Mouse (Mus musculus) megakaryocyte, adult 5-6 weeks (primary cell): ENCODE results near the gene Ccl5. TPM values are rescaled to one million over a fixed set of nuclear protein-coding genes. Genes with fewer than 3 reads are reported as not detected.
A peak's percentile ranks its signal among the peaks of the same experiment; 100 is the strongest.
"Not testable (repeated sequence)": the region's sequence is repeated elsewhere in the genome, so short reads cannot be mapped to it uniquely, and the experiment has no call there.

Source experiments
- ATAC-seq: 2 replicates; pipeline ENCODE4 v1.8.0; 2016; ENCODE audit warnings: mild to moderate bottlenecking, inconsistent platforms; ENCODE audit not compliant: poor library complexity, severe bottlenecking
- total RNA-seq, 2 experiments: library from RNA; stranded (forward) in 1 of 2; stranded (reverse) in 1 of 2; fragments of 153-499, 151-499 nt in 1 of 2; fragments of 221-1000, 200-1000 nt in 1 of 2; gene quantifications; 2 replicates each; pipeline versions ENCODE4 v1.2.3 to v1.2.4; 2015 to 2017

Ccl5 gene
- total RNA-seq (2015): 32.1 and 70.7 TPM in 2 replicates
- 7.2 and 11.1 TPM in 2 replicates for total RNA-seq (2017)

DNA sequence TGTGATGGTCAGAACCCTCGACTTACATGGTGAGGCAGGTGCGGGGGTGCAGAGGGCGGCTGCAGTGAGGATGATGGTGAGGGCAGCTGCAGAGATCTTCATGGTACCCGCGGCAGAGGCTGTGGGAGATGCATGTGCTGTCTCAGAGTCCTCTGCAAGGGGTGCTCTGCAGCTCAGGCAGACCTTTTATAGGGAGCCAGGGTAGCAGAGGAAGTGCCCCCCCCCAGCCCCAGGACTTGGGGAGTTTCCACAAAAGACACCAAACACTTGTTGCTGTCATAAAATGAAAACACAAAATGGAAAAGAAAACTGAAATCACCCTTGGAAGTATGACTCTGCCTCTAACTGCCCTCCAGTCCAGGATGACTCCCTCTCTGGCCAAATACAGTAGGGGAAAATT, at the start of gene Ccl5:
TSS of gene Ccl5 (minus strand) at position 159 of the 400 bp plus-strand sequence.
- ATAC-seq: no peak

DNA sequence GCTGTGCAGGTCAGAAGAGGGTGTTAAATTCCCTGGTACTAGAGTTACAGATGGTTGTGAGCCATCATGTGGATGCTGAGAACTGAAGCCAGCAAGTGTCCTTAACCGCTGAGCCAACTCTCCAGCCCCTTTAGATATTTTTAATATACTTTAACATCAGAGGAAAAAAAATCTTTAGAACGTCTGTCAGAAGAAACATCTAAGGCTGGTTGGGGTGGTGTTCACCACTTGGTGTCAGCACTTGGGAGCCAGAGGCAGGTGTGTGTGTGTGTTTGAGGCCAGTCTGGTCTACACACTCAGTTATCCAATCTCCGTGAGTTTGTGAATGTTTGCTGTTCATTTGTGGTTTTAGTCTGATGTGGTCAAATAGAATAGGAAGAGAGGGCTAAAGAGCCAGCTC, 48.7 kb upstream of the Ccl5 start:
- ATAC-seq: no peak

DNA sequence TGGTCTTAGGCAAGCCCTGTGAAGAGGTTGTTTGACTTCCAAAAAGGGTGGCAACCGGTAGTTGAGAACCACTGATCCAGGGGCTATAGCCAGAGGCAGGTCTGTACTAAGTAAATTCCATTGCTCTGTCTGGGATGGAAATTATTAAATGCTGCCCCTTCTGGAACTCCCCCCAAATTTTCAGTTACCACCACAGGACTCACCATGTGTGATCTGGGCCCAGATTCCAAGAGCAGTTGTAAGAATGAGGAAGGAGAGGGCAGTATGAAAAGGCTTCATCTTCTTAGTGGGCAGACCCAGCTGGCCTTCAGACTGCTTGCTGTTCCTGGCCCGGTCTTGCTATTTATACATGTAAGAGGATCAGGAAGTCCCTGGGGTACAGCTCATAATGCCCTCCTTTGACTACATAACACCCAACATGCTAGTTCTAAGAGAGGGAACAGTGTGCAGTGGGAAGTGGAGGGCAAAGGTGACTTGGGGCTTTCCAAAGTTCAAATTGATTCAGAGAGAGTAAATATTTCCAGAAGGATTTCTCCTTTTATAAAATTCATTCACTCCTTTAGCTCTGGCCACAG, 48.0 kb upstream of the Ccl5 start, which contains the start of gene Ccl9:
TSS of gene Ccl9 (minus strand) at position 451 of the 575 bp plus-strand sequence.
- peak; percentile 45 for ATAC-seq

DNA sequence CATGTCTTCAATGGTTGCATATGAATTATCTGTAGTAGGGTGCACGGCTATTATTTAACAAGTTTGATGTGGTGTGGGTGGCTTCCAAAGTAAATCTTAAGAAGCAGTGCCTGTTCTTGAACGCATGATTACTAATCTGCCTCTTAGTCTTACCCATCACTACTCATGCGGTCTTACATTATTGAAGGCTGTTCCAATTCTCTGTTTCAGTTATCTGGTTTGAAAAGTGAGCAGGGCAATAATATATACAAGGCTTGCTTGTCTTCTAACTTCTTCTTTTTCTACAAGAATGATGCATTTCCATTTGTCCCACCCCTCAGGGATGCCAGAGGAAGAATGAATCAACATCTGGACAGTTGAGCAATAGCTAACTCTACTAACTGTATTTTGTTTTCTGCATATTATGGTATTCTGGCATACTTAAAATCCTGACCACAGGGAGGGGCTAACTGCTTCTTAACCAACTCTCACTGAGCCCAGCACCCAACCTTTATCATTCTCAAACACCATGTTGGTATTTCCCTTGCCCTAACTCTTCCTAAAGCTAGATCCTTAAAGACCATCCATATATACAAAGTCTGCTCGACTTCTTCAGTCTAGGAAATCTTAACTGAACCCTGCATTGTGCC, 46.7 kb upstream of the Ccl5 start:
- peak; percentile 56 for ATAC-seq

DNA sequence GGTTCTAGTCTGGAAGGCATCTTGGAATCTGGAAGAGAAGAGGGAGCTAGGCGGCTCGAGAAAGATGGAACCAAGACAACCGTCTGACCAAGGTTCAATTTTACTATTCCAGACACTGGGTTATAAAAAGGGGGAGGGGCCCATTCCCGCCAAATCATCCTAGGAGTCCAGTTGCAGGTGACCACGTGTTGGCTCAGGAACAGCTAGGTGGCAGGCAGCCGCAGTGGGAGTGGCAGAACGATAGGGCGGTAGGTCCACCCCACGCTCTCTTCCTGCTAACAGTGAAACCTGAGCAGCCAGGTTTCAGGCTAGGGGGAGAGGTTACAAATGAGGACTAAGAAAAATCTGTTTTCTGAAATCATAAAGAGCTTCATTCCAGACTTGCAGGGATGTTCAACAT, 42.5 kb upstream of the Ccl5 start:
- no peak for ATAC-seq

DNA sequence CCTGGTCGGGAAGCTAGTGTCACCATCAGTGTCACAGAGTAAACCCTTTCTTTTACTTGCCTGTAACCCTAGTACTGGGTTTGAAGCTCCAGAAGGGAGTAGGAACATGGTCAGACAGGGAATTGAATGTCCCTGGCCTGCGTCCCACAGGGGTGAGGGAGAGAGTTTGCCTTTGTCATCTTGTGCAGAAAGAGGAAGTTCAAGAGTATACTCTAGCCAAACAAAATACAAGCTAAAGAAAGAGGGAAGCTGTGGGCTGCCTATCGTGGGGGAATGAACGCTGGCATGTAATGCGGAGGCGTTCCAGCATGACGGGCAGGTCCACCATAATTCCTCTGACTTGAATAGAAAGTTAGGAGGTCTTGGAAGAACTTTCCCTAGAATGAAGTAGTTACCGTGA, 41.9 kb upstream of the Ccl5 start:
- peak; percentile 79 for ATAC-seq

DNA sequence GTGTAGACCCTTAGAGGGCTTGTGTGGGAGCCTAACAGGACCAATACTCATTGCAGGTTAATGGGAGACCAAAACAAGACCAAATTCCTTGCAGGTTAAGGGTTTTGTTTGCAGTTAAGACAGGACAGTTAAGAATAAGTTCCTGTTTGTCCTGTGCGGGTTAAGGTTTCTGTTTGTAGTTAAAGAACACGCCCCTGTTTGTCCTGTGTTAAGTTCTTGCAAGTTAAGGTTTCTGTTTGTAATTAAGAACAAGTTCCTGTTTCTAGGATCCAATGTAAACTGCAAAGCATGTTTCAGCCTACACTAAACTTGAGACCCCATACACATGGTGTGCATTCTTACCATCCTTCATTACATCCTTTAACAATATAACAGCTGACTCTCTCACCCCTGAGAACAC, 39.9 kb upstream of the Ccl5 start:
- ATAC-seq: peak; percentile 30

DNA sequence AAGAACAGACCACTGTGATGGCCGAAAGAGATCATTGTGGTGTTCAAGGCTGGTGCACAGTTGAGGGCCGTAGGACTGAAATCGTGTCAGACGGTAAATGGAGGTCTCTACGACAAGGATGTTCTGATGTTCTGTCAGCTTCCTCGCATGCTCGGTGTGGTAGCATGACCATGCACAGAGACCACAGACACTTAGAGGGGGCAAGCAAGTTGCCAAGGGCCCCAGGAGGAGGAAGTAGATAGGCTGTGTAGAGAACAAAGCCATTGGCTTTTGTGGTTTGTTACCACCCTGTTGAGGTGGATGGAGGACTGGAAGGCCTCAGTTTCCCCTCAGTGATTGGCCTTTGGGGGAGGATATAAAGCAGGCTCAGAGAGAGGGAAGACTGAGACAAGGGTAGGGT, 38.9 kb upstream of the Ccl5 start:
- peak; percentile 51 for ATAC-seq

DNA sequence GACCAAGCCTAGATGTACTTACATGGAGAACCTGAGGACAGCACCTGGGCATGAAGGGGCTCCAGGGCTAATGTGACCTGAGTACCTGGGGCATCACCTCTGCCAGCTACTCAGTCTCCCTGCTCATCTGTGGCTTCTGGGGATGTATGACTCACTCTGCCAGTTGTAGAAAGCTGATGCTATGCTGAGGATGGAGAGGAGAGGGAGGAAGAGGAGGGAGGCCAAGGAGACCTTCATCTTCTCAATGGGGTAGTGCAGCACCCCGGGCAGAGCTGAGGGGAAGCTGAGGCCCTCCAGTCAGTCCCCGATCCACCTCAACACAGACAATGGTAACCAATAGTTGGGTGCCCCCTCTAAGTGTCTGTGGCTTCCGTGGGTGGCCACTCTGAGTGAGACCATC, 38.5 kb upstream of the Ccl5 start:
- no peak for ATAC-seq

DNA sequence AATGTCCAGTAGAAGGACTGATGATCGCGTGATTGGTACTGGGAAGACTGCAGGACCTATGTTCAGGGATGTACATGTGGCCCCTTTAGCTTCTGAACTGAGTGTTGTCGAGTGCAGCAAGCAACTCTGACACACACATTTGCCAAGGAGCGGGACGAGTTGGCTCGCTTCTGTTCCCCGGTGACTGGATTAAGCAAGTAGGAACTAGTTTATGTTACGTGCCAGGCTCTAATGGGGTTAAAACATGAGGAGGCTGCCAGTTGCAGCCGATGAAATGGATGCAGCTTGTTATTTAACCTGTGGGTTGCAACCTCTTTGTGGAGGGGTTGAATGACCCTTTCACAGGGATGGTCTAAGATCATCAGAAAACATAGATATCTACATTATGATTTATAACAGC, 37.7 kb upstream of the Ccl5 start:
- ATAC-seq: no peak

DNA sequence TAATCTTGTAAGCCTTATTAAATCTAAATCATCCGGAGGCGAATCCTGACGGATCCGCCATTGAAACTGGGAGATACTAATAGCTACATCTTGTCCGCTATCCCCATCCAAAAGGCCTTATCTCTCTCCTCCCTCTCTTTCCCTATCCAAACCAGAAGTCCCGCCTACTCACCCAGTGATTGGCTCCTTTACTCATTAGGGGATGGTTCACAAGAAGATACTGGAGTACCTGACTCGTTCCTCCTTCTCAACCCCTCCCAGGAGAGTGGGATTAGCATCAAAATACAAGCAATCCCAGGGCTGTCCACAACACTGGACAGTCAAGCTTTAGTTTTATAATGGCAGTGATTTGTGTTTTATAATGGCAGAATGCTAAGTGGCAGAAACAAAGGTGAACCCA, 37.0 kb upstream of the Ccl5 start:
- ATAC-seq: no peak

DNA sequence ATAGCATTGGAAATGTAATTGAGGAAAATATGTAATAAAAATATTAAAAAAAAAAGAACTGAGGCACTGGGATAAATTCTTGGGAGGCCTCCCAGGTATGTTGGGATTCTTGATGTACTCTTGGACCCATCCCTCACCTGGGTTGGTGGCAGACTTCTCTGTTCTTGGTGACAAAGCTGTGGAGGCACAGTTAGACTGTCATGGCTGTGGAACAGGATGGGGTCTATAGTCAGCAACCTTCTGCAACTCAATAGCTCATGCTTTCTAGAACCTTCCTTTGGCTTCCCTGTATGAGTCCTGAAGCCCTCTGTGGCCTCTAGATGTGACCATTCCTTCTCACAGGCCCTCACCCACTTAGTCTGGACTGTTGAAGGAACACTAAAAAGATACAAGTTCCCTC, 36.3 kb upstream of the Ccl5 start:
- no peak for ATAC-seq

DNA sequence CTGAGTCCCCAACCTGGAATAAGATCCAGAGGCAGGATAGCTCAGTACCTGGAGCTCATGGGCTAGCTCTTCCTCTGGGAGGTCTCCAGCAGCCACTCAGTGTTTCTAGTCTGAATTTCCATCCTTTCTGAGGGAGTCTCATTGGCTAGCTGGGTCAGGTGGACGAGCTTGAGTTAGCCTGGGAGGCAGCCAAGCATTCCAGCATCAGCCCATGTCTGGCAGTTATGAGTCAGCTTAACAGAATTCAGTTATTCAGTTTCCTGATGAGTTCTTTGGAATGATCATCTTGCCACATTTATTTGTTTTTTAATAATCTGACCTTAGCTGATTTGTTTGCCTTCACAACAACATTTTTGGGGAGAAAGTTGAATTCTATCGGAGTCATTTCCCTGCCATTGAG, 33.4 kb upstream of the Ccl5 start:
- ATAC-seq: no peak

DNA sequence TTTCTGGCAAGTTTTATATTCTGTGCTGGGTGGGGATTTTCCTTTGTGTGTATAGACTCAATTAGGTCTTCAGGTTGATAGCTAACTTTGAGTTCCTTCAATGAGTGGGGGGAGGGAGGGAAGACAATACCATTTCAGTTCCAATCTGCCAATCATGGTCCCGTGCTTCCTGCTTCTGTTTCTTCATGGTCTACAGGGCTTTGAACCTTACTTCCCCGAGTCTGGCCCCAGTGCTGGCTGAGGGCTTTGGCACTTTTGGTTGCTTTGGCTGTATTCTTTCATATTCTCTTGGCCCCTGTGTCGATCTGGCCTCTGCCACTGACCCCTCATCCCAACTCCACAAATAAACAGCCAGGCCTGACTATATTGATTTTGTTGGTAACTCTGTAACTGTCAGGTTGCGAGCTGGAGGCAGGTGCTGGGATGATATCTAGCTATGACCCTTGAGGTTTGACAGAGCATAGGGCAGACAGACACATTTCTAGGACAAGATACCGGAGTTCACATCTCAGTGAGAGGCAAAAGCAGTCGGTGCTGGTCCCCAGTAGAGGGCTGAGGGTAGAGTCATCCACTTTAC, 32.1 kb upstream of the Ccl5 start:
- ATAC-seq: no peak

DNA sequence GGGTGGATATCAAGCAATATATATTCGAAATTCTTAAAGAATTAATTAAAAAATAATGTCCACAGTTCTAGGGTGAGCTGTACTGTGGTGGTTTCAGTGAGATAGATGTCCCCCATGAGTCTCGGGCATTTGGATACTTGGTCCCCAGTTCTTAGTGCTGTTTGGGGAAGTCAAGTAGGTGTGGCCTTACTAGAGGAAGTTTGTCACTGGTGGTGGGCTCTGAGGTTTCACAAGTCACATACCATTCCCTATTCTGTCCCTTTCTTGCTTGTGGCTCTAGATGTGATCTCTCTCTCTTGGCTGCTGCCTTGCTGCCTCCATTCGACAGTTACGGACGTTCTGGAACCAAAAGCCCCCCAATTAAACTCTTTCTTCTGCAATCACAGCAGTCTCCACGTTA, 30.1 kb upstream of the Ccl5 start:
- ATAC-seq: peak; percentile 95

DNA sequence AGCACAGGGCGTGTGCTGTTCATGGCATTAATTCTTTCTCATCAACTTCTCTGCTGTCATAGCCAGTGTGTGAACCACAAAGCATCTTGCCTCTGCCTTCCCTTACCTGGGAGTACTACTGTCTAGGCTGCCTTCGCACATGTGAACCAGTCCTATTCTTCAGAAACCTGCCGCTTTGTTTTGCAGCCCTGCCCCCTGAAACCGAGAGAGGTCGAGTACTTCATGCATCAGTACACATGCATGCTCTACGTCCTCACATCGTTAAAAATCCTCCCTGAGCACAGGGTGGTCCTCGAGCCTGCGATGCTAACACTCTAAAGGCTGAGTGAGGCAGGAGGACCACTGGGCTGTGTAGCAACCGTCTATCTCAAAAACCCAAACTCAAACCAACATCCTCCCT, 26.8 kb upstream of the Ccl5 start:
- no peak for ATAC-seq

DNA sequence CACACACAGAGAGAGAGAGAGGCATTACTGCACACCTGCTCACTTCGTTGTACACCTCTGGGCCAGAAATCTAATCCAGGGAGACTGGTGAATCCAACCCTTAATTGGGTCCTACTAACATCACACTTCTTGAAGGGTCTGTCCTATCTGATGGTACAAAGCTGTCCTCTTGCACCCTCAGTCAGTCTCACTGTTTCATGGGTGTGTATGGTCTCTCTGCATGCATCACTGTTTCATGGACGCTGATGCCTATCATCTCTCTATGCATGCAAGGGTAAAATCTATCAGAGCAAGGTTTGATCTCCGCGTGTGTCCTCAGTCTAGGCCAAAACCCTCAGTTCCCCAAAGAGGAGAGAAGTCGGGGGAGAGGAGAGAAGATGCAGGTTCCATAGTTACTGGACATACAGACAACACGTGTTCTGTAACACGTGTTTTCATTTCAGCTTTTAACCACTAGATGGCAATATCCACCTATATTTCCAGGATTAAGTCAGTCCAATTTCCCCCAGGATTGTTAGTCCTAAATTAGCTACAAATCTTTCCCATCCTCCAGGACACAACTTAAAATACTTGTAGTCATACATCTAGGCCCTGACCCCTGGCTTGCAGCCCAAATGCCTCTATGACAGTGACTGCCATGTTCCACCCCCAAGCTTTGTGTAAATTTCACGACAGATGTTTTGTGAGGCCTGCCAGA, 25.9 kb upstream of the Ccl5 start:
- peak; percentile 55 for ATAC-seq

DNA sequence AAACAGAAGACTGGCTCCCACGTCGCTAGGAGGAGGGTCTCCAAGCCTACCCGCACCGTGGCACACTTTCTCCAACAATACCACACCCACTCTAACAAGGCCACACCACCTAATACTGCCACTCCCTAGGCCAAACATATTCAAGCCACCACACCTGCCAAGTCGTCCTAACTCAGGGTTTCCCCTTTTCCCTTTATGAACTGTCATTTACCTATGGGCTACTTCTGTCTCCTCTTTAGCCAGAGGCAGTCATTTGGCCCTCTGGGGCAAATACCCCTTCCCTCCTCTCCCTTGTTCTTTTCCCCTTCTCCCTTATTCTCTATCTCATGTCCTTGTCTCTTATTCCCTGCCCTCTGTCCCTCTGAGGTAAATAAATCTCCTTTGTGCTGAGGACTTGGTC, 21.4 kb upstream of the Ccl5 start:
- no peak for ATAC-seq

DNA sequence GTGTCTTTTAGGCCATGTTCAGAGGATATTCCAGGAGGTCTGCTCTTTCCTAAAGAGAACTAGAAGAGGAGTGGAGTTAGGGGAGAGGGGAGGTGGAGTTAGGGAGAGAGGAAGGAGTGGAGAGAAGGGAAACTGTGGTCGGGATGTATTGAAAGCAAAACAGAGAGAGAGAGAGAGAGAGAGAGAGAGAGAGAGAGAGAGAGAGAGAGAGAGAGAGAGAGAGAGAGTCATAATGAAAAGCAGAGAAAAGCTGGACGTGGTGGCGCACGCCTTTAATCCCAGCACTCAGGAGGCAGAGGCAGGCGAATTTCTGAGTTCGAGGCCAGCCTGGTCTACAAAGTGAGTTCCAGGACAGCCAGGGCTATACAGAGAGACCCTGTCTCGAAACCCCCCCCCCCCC, 20.7 kb upstream of the Ccl5 start:
- not testable (repeated sequence) for ATAC-seq

DNA sequence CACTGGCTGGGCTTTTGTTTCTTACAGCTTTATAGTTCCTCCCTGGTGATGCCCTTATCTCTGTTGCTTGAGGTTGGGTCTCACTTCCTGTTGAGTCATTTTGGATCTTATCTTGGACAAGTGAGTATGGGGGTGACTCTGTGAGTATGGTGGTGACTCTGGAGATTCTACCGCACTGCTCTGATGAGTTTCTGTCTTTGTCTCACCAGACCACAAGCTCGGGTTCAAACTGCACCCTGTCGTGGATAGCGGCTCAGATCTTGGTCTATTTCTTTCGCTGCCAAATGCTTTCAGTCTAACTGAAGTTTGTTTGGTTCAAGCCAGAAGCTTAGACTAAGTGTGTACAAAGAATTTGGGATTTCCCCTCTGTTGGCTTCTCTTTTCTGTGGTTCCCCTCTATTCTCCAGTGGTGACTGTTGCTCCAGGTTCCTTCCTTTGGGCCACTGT, 19.9 kb upstream of the Ccl5 start:
- peak; percentile 85 for ATAC-seq

DNA sequence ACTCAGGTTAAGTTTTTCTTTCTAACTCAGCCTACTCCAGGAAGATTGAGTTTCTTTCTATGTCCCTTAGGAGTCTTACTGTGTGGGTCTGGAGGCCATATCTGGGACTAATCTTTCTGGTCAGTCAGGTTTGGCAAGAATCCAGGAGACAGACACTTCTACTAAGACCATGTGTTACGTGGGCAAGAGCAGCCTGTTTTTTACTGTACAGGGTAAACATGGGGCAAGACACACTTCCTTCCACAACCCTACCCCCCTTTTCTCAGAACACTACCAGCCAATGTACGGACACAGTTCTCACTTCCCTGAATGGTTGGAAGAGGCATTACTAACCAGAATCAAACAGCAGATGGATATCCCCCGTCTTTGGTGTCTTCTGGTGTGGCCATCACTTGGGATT, 13.9 kb upstream of the Ccl5 start:
- peak; percentile 88 for ATAC-seq

DNA sequence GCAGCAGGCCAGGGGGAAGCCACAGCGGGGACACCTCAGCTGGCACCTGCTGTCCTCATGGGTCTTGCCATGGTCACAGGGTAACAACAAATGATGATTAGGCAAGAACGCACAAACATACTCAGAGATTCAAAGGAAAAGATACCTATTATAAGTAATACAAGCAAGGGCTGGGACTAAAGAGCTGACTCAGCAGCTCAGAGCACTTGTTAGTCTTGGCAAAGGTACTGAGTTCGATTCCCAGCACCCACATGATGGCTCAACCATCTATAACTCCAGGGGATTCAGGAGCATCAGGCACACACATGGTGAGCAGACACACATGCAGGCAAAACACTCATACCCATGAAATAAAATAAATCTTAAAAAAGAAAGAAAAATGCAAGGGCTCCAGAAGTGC, 11.1 kb upstream of the Ccl5 start:
- no peak for ATAC-seq
